Mouse (Mus musculus) stomach, postnatal 0 days (tissue): ENCODE measurements around the gene S100g. TPM values are rescaled to one million over a fixed set of nuclear protein-coding genes. Genes with fewer than 3 reads are reported as not detected.

ENCODE experiments used
- ATAC-seq: fragments of 200-750 bp; cut with Nextera tagmentation; 2 replicates; pipeline ENCODE4 v1.8.0; 2017; ENCODE audit not compliant: low FRiP score, low TSS enrichment
- DNase-seq: peaks from one replicate; pipeline ENCODE4 v3.0.0-alpha.2; 2016; ENCODE audit warnings: low spot score
- H3K27ac ChIP-seq: fragments of 300-500 bp; sonication (generic); replicated peaks from 2 replicates; pipeline ENCODE4 v1.5.1; 2014; ENCODE audit warnings: mild to moderate bottlenecking, control low read depth
- H3K27me3 ChIP-seq: fragments of 300-500 bp; sonication (generic); 2 replicates; pipeline ENCODE4 v1.6.1; 2014; ENCODE audit warnings: low read length; ENCODE audit not compliant: control insufficient read depth, insufficient read depth
- H3K36me3 ChIP-seq: fragments of 300-500 bp; sonication (generic); 2 replicates; pipeline ENCODE4 v1.6.1; 2014; ENCODE audit warnings: low read length, mixed read lengths; ENCODE audit not compliant: control insufficient read depth, insufficient read depth
- H3K4me1 ChIP-seq: fragments of 300-500 bp; sonication (generic); replicated peaks from 2 replicates; pipeline ENCODE4 v1.6.1; 2014; ENCODE audit warnings: antibody characterized with exemption; ENCODE audit not compliant: control insufficient read depth, insufficient read depth
- H3K4me2 ChIP-seq: fragments of 300-500 bp; sonication (generic); replicated peaks from 2 replicates; pipeline ENCODE4 v1.6.1; 2014; ENCODE audit warnings: low read depth, mild to moderate bottlenecking, control low read depth, moderate library complexity
- H3K4me3 ChIP-seq: fragments of 300-500 bp; sonication (generic); 2 replicates; pipeline ENCODE4 v1.5.1; 2014; ENCODE audit warnings: low read depth, low read length, control low read depth
- H3K9ac ChIP-seq: fragments of 300-500 bp; sonication (generic); 2 replicates; pipeline ENCODE4 v1.6.1; 2014; ENCODE audit warnings: mild to moderate bottlenecking, low read length, control low read depth, mixed read lengths
- H3K9me3 ChIP-seq: fragments of 300-500 bp; sonication (generic); 2 replicates; pipeline ENCODE4 v1.6.1; 2016; ENCODE audit warnings: low read length; ENCODE audit not compliant: control insufficient read depth
- CTCF ChIP-seq: IDR thresholded peaks from 2 replicates; pipeline ENCODE4 v1.5.1; 2016; ENCODE audit warnings: antibody characterized with exemption, low read depth, mild to moderate bottlenecking, moderate library complexity
- EP300 ChIP-seq: optimal IDR thresholded peaks from 2 replicates; pipeline ENCODE3; 2016; ENCODE audit warnings: antibody characterized with exemption
- WGBS: fragments of 180-500 bp; shearing (Covaris S2); extraction: QIAGEN DNeasy Blood & Tissue Kit; methylation state at CpG from one replicate; pipeline ENCODE4 v1.1.7; 2014; 5-methylcytosine and 5-hydroxymethylcytosine counted together
- polyA plus RNA-seq: library from polyadenylated mRNA; unstranded; fragments of >200 nt; fragmentation: Nextera tagmentation; extraction: Ambion mirVana; gene quantifications from 2 replicates; pipeline ENCODE4 v1.2.1, GENCODE M21; 2015

S100g gene
- polyA plus RNA-seq: 235 and 318 TPM in 2 replicates

GRCm38 (mm10) chrX:162964383-162964782, at the start of gene S100g:
Gene S100g, minus strand, starts transcription at chrX:162964599.
- Histone ChIP-seq H3K9ac (no peak within 1 kb of the TSS), H3K4me3 (no peak within 1 kb of the TSS), H3K27me3 (no peaks in the 10 kb centered on the region), H3K4me2 (no peak within 1 kb of the TSS), H3K4me1 (no peaks in the 10 kb centered on the region), H3K27ac (no peak within 1 kb of the TSS), H3K36me3 (no peaks in the 10 kb centered on the region), H3K9me3 (no peaks in the 10 kb centered on the region)
- DNase-seq: no peak
- no peak for ATAC-seq
- 42% methylated on average over 3 of the region's 3 CpGs for WGBS
- TF ChIP-seq CTCF (no peak), EP300 (no peak)

DNA sequence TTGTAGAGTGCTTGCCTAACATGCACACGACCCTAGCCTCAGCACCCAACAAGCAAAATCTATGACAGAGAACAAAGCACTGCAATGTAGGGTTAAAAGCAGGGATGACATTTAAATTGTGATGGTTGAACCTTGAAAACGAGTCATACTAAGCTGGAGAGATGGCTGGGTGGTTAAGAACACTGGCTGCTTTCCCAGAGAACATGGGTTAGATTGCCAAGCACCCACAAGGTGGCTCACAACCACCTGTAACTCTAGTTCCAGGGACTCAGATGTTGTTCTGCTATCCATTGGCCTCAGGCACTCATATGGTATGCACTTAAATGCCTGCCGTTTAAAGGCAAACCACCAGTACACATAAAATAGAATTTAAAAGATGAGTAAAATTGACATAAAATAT, 27.7 kb upstream of the S100g start:
- TF ChIP-seq EP300 (no peak), CTCF (0 out of 2 replicates have a peak, but pooled peaks have one; percentile 4)
- DNase-seq (no peak), ATAC-seq (no peak)
- Histone ChIP-seq H3K9ac (no peak overlapping the region), H3K27me3 (no peaks in the 10 kb centered on the region), H3K4me1 (no peaks in the 10 kb centered on the region), H3K4me3 (no peak overlapping the region), H3K4me2 (no peak overlapping the region), H3K27ac (no peak overlapping the region), H3K9me3 (no peaks in the 10 kb centered on the region), H3K36me3 (no peaks in the 10 kb centered on the region)
- WGBS: 66% methylated on average over 3 of the region's 3 CpGs

GRCm38 (mm10) chrX:162991396-162991795, 27.0 kb upstream of the S100g start:
- WGBS: 68% methylated on average over 4 of the region's 4 CpGs
- H3K9ac ChIP-seq: no peak overlapping the region
- no peaks in the 10 kb centered on the region for H3K9me3 ChIP-seq
- no peak overlapping the region for H3K27ac ChIP-seq
- H3K4me2 ChIP-seq: no peak overlapping the region
- H3K27me3 ChIP-seq: no peaks in the 10 kb centered on the region
- no peak for DNase-seq
- no peaks in the 10 kb centered on the region for H3K4me1 ChIP-seq
- TF ChIP-seq CTCF (no peak), EP300 (no peak)
- H3K36me3 ChIP-seq: no peaks in the 10 kb centered on the region
- no peak overlapping the region for H3K4me3 ChIP-seq
- no peak for ATAC-seq

GRCm38 (mm10) chrX:162986876-162987495, 22.6 kb upstream of the S100g start:
- 85% methylated on average over 10 of the region's 10 CpGs for WGBS
- Histone ChIP-seq H3K4me3 (no peak overlapping the region), H3K9ac (no peak overlapping the region), H3K27me3 (no peaks in the 10 kb centered on the region), H3K27ac (no peak overlapping the region), H3K9me3 (no peaks in the 10 kb centered on the region), H3K4me1 (no peaks in the 10 kb centered on the region), H3K4me2 (no peak overlapping the region), H3K36me3 (no peaks in the 10 kb centered on the region)
- TF ChIP-seq CTCF: no peak
- TF ChIP-seq EP300: no peak
- ATAC-seq: no peak
- DNase-seq: no peak

- no peaks in the 10 kb centered on the region for H3K4me1 ChIP-seq
- H3K27me3 ChIP-seq: no peaks in the 10 kb centered on the region
- H3K9me3 ChIP-seq: no peaks in the 10 kb centered on the region
- no peak for TF ChIP-seq CTCF
- TF ChIP-seq EP300: no peak
- H3K9ac ChIP-seq: no peak overlapping the region
- no peak overlapping the region for H3K27ac ChIP-seq
- no peak for DNase-seq
- H3K4me3 ChIP-seq: no peak overlapping the region
- WGBS: 65% methylated on average over 3 of the region's 3 CpGs
- H3K36me3 ChIP-seq: no peaks in the 10 kb centered on the region
- no peak for ATAC-seq
- H3K4me2 ChIP-seq: no peak overlapping the region
Measured at GRCm38 (mm10) chrX:162976194-162976593, 11.8 kb upstream of the S100g start.

GRCm38 (mm10) chrX:162967456-162967855, 3.1 kb upstream of the S100g start:
- H3K9ac ChIP-seq: no peak overlapping the region
- H3K36me3 ChIP-seq: no peaks in the 10 kb centered on the region
- TF ChIP-seq CTCF (no peak), EP300 (no peak)
- 55% methylated on average over 8 of the region's 8 CpGs for WGBS
- H3K4me3 ChIP-seq: no peak overlapping the region
- no peak for ATAC-seq
- no peak overlapping the region for H3K27ac ChIP-seq
- H3K4me2 ChIP-seq: no peak overlapping the region
- no peaks in the 10 kb centered on the region for H3K27me3 ChIP-seq
- H3K9me3 ChIP-seq: no peaks in the 10 kb centered on the region
- DNase-seq: no peak
- no peaks in the 10 kb centered on the region for H3K4me1 ChIP-seq
